Mouse (Mus musculus): Measurements from ENCODE around the gene Gm7347.
"Not testable (repeated sequence)": the region's sequence is repeated elsewhere in the genome, so short reads cannot be mapped to it uniquely, and the experiment has no call there.

Gene Gm7347

DNA sequence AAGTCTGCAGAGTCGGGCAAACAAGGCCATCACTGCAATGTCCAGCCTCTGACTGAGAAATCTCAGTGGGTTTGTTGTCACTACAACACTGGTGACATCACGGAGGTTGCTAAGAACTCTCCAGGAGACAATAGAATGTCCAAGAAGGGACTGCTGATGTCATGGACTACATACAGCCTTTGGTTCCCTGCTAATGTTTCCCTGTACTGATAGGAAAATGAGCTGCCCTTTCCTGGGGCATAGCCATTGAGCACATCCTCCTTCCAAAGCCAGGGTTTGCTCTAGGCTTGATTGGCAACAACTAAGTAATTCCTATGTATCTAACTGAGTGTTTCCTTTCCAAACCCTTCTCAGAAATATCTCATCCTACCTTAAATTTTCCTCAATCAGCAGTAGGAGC lies at the start of gene Gm7347:
Gene Gm7347, minus strand, starts transcription at position 101 of the 400 bp plus-strand sequence.
- not testable (repeated sequence) for DNase-seq (ENCODE audit: low spot score)

DNA sequence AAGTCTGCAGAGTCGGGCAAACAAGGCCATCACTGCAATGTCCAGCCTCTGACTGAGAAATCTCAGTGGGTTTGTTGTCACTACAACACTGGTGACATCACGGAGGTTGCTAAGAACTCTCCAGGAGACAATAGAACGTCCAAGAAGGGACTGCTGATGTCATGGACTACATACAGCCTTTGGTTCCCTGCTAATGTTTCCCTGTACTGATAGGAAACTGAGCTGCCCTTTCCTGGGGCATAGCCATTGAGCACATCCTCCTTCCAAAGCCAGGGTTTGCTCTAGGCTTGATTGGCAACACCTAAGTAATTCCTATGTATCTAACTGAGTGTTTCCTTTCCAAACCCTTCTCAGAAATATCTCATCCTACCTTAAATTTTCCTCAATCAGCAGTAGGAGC lies 46.9 kb upstream of the Gm7347 start, which contains the start of gene 5031410I06Rik:
Gene 5031410I06Rik, minus strand, starts transcription at position 101 of the 400 bp plus-strand sequence.
- not testable (repeated sequence) for DNase-seq (ENCODE audit: low spot score)

DNA sequence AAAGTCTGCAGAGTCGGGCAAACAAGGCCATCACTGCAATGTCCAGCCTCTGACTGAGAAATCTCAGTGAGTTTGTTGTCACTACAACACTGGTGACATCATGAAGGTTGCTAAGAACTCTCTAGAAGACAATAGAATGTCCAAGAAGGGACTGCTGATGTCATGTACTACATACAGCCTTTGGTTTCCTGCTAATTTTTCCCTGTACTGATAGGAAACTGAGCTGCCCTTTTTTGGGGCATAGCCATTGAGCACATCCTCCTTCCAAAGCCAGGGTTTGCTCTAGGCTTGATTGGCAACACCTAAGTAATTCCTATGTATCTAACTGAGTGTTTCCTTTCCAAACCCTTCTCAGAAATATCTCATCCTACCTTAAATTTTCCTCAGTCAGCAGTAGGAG lies 30.8 kb upstream of the Gm7347 start, which contains the start of gene Gm10471:
Gene Gm10471, minus strand, starts transcription at position 101 of the 400 bp plus-strand sequence.
- DNase-seq (ENCODE audit: low spot score), result not testable (repeated sequence)

DNA sequence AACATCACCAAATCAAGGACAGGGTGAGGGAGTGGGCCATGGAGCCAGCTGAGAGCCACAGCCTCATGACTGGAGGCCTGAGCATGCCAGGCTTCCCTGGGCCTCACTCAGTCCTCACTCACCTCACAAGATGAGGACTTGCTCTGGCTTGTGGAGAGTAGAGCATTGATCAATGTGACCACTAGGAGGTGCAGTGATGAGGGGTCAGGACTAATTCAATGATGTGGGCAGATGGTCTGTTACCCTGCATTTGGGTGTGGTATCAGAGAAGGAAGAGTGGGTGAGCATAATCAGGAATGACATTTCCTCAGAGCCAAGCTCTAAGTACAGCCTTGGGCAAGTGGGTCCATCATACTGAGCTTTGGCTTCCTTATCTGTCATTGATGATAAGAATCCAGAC lies 20.6 kb upstream of the Gm7347 start:
- not testable (repeated sequence) for DNase-seq (ENCODE audit: low spot score)

DNA sequence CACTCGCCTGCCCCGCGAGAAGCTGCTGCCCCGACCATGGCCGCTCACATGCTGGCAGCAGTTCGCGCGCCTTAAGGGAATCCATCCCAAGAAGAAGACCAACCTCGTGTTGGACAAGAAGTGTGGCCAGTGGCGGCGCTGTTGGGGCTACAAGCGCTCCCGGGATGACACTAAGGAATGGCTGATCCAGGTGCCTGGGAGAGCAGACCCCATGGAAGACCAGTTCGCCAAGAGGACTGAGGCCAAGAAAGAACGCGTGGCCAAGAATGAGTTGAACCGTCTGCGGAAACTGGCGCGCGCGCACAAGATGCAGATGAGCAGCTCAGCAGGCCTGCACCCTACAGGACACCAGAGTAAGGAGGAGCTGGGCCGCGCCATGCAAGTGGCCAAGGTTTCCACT lies 12.3 kb upstream of the Gm7347 start:
- DNase-seq (ENCODE audit: low spot score), result no peak

DNA sequence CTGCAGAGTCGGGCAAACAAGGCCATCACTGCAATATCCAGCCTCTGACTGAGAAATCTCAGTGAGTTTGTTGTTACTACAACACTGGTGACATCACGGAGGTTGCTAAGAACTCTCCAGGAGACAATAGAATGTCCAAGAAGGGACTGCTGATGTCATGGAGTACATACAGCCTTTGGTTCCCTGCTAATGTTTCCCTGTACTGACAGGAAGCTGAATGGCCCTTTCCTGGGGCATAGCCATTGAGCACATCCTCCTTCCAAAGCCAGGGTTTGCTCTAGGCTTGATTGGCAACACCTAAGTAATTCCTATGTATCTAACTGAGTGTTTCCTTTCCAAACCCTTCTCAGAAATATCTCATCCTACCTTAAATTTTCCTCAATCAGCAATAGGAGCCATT lies 18.9 kb downstream of the Gm7347 start, which contains the start of gene Speer4a:
Gene Speer4a, minus strand, starts transcription at position 101 of the 400 bp plus-strand sequence.
- not testable (repeated sequence) for DNase-seq (ENCODE audit: low spot score)

DNA sequence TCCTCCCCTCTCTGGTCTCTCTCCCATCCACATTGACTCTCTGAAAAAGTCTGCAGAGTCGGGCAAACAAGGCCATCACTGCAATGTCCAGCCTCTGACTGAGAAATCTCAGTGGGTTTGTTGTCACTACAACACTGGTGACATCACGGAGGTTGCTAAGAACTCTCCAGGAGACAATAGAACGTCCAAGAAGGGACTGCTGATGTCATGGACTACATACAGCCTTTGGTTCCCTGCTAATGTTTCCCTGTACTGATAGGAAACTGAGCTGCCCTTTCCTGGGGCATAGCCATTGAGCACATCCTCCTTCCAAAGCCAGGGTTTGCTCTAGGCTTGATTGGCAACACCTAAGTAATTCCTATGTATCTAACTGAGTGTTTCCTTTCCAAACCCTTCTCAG lies 35.6 kb downstream of the Gm7347 start, which contains the start of gene Gm5862:
Gene Gm5862, minus strand, starts transcription at position 101 of the 400 bp plus-strand sequence.
- not testable (repeated sequence) for DNase-seq (ENCODE audit: low spot score)

DNA sequence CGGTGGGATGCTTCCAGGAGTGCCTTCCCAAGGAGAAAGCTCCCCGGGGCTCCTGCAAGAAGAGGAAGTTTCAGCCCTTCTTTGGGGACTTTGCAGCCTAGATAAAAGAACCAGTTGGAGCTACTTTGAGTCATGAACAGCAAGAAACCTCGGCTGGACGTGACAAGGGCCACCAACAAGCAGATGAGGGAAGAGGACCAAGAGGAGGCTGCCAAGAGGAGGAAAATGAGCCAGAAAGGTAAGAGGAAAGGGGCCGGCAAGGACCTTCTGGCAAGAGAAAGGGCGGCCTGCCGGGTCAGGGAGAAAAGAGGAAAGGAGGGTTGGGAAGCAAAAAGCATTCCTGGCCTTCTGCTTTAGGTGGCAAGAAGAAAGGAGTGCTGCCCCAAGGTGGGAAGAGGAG lies 50.7 kb downstream of the Gm7347 start:
- not testable (repeated sequence) for DNase-seq (ENCODE audit: low spot score)

DNA sequence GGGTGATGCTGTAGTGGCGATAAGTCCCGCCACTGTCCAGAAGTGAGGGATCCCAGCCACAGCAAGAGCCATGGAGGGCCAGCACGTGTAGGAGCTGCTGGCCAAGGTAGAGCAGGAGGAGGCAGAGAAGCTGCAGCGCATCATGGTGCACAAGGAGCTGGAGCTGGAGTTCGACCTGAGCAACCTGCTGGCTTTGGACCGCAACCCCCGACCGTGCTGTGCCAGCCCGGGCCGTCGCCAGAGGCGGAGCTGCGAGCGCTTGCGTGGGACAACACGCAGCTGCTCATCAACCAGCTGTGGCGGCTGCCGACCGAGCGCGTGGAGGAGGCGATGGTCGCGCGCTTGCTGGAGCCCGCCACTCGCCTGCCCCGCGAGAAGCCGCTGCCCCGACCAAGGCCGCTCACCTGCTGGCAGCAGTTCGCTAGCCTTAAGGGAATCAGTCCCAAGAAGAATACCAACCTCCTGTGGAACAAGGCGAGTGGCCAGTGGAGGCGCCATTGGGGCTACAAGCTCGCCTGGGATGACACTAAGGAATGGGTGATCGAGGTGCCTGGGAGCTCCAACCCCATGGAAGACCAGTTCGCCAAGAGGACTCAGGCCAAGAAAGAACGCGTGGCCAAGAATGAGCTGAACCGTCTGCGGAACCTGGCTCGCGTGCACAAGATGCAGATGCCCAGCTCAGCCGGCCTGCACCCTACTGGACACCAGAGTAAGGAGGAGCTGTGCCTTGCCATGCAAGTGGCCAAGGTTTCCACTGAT lies 51.3 kb downstream of the Gm7347 start:
- DNase-seq (ENCODE audit: low spot score), result peak; percentile 28

DNA sequence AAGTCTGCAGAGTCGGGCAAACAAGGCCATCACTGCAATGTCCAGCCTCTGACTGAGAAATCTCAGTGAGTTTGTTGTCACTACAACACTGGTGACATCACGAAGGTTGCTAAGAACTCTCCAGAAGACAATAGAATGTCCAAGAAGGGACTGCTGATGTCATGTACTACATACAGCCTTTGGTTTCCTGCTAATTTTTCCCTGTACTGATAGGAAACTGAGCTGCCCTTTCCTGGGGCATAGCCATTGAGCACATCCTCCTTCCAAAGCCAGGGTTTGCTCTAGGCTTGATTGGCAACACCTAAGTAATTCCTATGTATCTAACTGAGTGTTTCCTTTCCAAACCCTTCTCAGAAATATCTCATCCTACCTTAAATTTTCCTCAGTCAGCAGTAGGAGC lies 53.7 kb downstream of the Gm7347 start, which contains the start of gene Gm1979:
Gene Gm1979, minus strand, starts transcription at position 101 of the 400 bp plus-strand sequence.
- not testable (repeated sequence) for DNase-seq (ENCODE audit: low spot score)
